Comparison of ENCODE assay signal across 8 mouse cellular contexts in genomic region chr3:86844804-86845481, GRCm38 (mm10).
DNase-seq lines count a peak whose midpoint lies in the region; ATAC-seq and TF ChIP-seq lines count a peak whose summit lies in the region.
"Had no signal": no experiment of that assay in that cellular context is flagged by ENCODE, and none has a peak within 500 bp of the region (broad histone marks: within the 10 kb centered on the region; RNA-seq: fewer than 3 reads in every experiment).

No protein-coding gene starts in this region.

- peak; percentile 91 for ATAC-seq in forebrain, embryonic 16.5 days
- peak; percentile 88 for ATAC-seq in midbrain, embryonic 14.5 days (ENCODE audit: low FRiP score, low TSS enrichment)
- ATAC-seq in granulocyte monocyte progenitor cell, adult 5-6 weeks (replicated peaks; ENCODE audit: poor library complexity, severe bottlenecking), result no peak

- no peaks in the 10 kb centered on the region for H3K27me3 ChIP-seq in ES-Bruce4 (ENCODE audit: control insufficient read depth, insufficient read depth, low read length, poor library complexity, severe bottlenecking)
- no peaks in the 10 kb centered on the region for H3K27me3 ChIP-seq in forebrain, embryonic 16.5 days (replicated peaks; ENCODE audit: control insufficient read depth, insufficient read depth, low read length)
- no peaks in the 10 kb centered on the region for H3K27me3 ChIP-seq in midbrain, embryonic 14.5 days (ENCODE audit: control insufficient read depth, insufficient read depth, low read length)
- H3K27me3 ChIP-seq: liver, embryonic 15.5 days had no signal

- peaks cover 5% of the 10 kb centered on the region for H3K9me3 ChIP-seq in ES-Bruce4 (replicated peaks; ENCODE audit: control insufficient read depth, insufficient read depth, low read length, poor library complexity, severe bottlenecking)
- H3K9me3 ChIP-seq in forebrain, embryonic 16.5 days (ENCODE audit: control insufficient read depth, low read length), result no peaks in the 10 kb centered on the region
- H3K9me3 ChIP-seq in midbrain, embryonic 14.5 days (ENCODE audit: control insufficient read depth, low read length), result no peaks in the 10 kb centered on the region
- H3K9me3 ChIP-seq: liver, embryonic 15.5 days had no signal

- no peak overlapping the region for H3K9ac ChIP-seq in ES-Bruce4 (ENCODE audit: low read depth, poor library complexity, severe bottlenecking)
- H3K9ac ChIP-seq in forebrain, embryonic 16.5 days (replicated peaks; ENCODE audit: low read depth, low read length), result peak overlapping the region; percentile 42
- H3K9ac ChIP-seq in midbrain, embryonic 14.5 days (replicated peaks; ENCODE audit: low read length), result peak overlapping the region; percentile 41
- H3K9ac ChIP-seq: liver, embryonic 15.5 days had no signal

- H3K4me2 ChIP-seq in forebrain, embryonic 16.5 days (ENCODE audit: low read length), result peak overlapping the region; percentile 49
- peak overlapping the region; percentile 48 for H3K4me2 ChIP-seq in midbrain, embryonic 14.5 days (ENCODE audit: low read length)
- H3K4me2 ChIP-seq: liver, embryonic 15.5 days had no signal

- no peak overlapping the region for H3K4me3 ChIP-seq in ES-Bruce4 (ENCODE audit: low read depth, low read length)
- peak overlapping the region; percentile 28 for H3K4me3 ChIP-seq in forebrain, embryonic 16.5 days (replicated peaks; ENCODE audit: low read length)
- peak overlapping the region; percentile 6; the same call in 1 of the 2 replicates for H3K4me3 ChIP-seq in midbrain, embryonic 14.5 days (replicated peaks; ENCODE audit: low read depth, low read length)
- H3K4me3 ChIP-seq: liver, embryonic 15.5 days had no signal

- WGBS in forebrain, embryonic 16.5 days, result 2% methylated on average over 8 of the region's 8 CpGs
- 1% methylated on average over 8 of the region's 8 CpGs for WGBS in midbrain, embryonic 14.5 days

- no peaks in the 10 kb centered on the region for H3K36me3 ChIP-seq in ES-Bruce4 (ENCODE audit: control insufficient read depth, insufficient read depth, low read length, poor library complexity, severe bottlenecking)
- no peaks in the 10 kb centered on the region for H3K36me3 ChIP-seq in forebrain, embryonic 16.5 days (ENCODE audit: control insufficient read depth, insufficient read depth)
- H3K36me3 ChIP-seq in midbrain, embryonic 14.5 days (ENCODE audit: control insufficient read depth, insufficient read depth, low read length), result no peaks in the 10 kb centered on the region
- H3K36me3 ChIP-seq: liver, embryonic 15.5 days had no signal

- H3K4me1 ChIP-seq in ES-Bruce4 (ENCODE audit: control insufficient read depth, insufficient read depth, low read length), result no peaks in the 10 kb centered on the region
- peaks cover 44% of the 10 kb centered on the region for H3K4me1 ChIP-seq in forebrain, embryonic 16.5 days (replicated peaks; ENCODE audit: control insufficient read depth, insufficient read depth, low read length)
- H3K4me1 ChIP-seq in midbrain, embryonic 14.5 days (ENCODE audit: control insufficient read depth, insufficient read depth, low read length), result peaks cover 30% of the 10 kb centered on the region
- H3K4me1 ChIP-seq: liver, embryonic 15.5 days had no signal

- no peak for TF ChIP-seq CTCF in ES-Bruce4 (IDR thresholded peaks at IDR 0.05; ENCODE audit: low read depth, low read length)

- peak overlapping the region; percentile 90 for H3K27ac ChIP-seq in ES-Bruce4 (ENCODE audit: insufficient read depth, low read length)
- peak overlapping the region; percentile 87 for H3K27ac ChIP-seq in forebrain, embryonic 16.5 days (ENCODE audit: low read length)
- peak overlapping the region; percentile 82 for H3K27ac ChIP-seq in midbrain, embryonic 14.5 days (replicated peaks; ENCODE audit: low read depth, low read length)
- H3K27ac ChIP-seq: liver, embryonic 15.5 days had no signal

- TF ChIP-seq POLR2A in ES-Bruce4 (IDR thresholded peaks at IDR 0.05; ENCODE audit: insufficient read depth, low read length), result no peak

- peak; percentile 32 to 38 for DNase-seq in B cell, adult 2 months
- peak; percentile 90 for DNase-seq in midbrain, embryonic 14.5 days
- DNase-seq in gastrocnemius, adult 18-20 months (ENCODE audit: low spot score), result no peak
- no peak for DNase-seq in heart, adult 9 months (ENCODE audit: low spot score in 2 of 2)

- peak; percentile 87 for TF ChIP-seq EP300 in ES-Bruce4 (IDR thresholded peaks at IDR 0.05; ENCODE audit: insufficient read depth, low read depth, low read length)

Comparison
In these comparisons a context has a peak if more than half of its experiments do, and no peak if none do; other contexts are left out.
1. DNase-seq: peak in B cell, adult 2 months (2 of 2) and midbrain, embryonic 14.5 days (single experiment); none in gastrocnemius, adult 18-20 months (single experiment) and heart, adult 9 months (0 of 2).
2. Peak in every context shown above with its lines, with median percentiles within 50 percentile points of each other: H3K27ac ChIP-seq.